Mouse (Mus musculus) urinary bladder, postnatal 36 days (tissue): ENCODE results near the gene Erc2.

Experiments used
- DNase-seq, 2 experiments: peaks; one replicate each; pipeline ENCODE4 v3.0.0; 2022; ENCODE audit warnings: low spot score in 2 of 2, mixed read lengths in 1 of 2

Gene Erc2

DNA sequence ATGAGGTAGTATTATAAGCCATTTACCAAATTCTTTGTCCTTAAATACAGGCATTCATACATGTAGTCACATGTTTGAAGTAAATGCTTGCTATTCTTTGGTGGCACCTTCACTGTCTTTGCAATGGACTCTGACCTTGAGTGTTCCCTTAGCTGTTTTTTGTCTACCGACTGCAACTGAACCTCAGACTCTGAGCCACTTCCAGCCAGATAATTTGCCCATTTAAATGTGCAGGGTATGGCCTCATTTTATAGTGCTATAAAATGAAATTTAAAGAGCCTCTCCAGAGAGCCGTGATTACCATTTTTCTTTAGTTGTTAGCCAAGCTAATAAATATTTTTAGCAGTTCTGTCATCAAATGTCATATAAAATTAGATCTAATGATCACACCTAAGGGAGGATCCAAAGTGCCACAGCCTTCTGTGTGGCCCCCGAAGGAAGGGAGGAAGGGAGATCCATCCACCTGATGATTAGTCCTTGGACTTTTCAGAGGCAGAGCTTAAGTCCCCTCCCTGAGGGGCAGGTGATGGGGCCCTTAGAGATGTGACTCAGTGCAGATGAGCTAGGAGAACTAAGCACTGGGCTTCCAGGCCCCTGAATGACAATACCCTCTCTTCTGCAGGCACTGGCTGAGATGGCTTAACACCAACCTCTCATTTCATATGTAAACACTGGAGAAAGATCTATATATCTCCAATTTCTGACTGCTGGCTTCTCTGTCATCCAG is 439.6 kb downstream of the Erc2 start:
- DNase-seq = no peak

GRCm38 (mm10) chr14:28068021-28068420 is 445.8 kb downstream of the Erc2 start:
- DNase-seq = no peak

DNA sequence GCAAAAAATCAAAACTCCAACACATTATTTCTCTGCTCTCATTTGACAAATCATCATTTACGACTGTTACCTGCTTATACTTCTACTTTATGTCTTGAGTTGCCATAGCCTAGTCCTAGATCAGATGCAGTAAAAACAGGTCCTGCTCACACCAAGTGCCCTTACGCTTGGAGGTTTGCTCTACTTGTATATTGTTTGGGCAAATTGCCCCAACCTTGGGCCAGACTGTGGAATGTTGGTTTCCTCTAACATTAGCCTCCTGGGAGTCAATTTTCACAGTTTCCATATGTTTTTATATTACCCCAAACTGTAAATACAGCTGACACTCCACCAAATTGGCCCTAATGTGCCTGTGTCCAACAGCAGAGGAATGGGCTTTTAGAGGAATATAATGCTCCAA is 447.6 kb downstream of the Erc2 start:
- DNase-seq = no peak

GRCm38 (mm10) chr14:28072561-28072960 is 450.3 kb downstream of the Erc2 start:
- no peak for DNase-seq

DNA sequence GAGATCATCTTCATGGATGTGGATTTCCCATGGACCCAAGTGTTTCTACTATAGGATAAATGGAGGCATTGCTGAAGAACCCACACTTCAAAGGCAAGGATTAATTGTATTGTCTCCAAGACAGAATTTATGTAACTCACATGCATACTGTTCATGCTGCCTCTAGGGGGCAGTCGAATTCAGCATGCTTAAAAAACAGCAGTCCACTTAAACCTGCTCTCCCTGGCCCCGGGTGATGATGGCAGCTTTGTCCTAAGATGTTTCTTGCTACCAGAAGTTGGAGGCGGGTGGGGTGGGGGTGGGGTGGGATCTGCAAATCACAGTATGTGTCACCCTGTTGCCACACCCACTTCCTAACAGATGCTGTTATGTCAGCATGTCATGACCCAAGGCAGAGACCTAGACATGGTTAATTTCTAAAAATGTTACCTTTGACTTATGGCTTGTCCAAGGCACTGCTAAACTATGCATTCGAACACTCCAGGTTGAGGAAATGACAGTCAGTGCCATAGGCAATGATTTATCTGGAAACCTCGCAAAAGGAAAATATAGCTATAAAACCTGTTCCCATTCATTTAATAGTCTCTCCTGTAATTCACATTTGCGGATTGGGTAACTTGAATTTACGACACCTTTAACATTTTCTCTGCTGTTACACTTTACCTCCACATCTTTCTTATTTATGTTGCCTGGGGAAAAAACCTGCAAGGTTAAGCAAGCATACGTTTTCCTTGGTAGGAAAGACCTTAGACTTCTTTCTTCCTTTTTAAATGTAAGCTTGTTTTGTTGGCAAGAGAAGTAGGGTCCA is 467.6 kb downstream of the Erc2 start:
- DNase-seq = peak in 1 of 2 experiments; percentile 2

GRCm38 (mm10) chr14:28091367-28091766 is 469.1 kb downstream of the Erc2 start:
- no peak for DNase-seq

DNA sequence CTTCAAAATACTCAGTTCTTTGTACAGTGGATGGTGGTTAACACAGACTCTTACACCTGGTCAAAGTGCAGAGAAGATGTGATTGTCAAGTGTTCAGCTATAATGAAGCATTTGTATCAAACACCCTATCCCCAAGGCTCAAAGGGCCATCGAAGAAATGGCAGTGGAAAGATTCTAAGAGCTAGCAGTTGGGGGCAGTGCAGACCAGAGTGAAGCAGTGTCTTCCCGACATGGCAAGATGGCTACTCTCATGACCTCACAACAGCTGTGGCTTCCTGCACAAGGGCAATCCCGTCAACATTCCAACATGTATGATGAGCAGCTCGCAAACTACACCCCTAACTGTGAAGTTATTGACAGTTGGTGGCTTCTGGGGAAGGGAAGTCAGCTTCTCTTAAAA is 471.0 kb downstream of the Erc2 start:
- no peak for DNase-seq

- no peak for DNase-seq
Measured at GRCm38 (mm10) chr14:28093913-28094312, 471.7 kb downstream of the Erc2 start.

DNA sequence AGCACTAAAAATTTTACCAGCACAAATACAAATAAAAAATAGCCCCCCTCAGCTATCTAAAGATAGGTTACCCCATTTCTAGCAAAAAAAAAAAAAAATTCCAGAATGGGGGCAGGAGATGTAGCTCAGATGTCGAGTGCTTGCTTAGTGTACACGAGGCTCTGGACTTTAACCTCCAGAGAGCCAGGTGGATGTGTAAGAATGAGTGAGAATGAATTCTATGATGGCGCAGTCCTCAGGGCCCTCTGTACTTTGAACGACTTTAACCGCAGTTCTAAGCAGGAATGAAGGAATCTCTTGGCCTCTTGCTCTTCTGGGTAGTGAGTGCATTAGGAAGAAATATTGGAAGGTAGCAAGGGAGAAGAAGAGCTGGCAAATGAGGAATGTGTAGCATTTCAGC is 476.9 kb downstream of the Erc2 start:
- DNase-seq = no peak

DNA sequence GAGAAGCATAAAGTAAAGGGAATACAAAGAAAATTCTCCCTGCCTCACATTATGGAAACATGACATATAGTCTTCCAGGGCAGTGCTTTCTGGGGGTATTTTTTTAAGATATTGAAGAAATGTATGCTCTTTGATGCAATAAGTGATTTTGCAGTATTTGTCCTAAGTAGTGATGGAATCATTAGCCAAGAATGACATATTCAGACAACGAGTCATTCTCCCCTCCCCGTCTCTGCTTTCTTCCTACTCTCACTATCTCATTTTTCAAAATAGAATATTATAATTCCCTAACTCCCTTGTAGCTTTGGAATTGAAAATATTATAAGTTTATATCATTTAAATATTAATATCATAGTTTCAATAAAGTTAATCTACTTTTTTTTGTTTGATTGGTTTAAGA is 490.9 kb downstream of the Erc2 start:
- DNase-seq = no peak

GRCm38 (mm10) chr14:28120851-28121250 is 498.6 kb downstream of the Erc2 start:
- DNase-seq = no peak

GRCm38 (mm10) chr14:28126842-28127241 is 504.6 kb downstream of the Erc2 start:
- no peak for DNase-seq

GRCm38 (mm10) chr14:28128999-28129398 is 506.8 kb downstream of the Erc2 start:
- no peak for DNase-seq

DNA sequence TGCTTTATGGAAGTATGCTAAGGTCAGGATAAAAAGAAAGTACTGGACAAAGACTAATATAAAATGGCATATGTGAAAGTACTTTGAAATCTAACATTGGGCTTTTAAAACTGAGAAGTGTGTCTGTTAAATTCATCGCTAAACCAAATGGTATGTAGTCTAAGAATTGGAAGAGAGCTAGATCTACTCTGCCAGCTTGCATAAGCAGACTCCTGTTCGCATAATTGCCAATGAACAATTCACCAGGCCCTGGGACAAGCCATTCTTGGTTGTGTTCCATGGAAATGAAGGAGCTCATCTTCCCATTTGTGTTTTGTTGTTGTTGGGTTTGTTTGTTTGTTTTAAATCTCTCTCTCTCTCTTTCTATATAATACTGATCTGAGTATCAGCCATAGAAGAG is 521.8 kb downstream of the Erc2 start:
- no peak for DNase-seq

DNA sequence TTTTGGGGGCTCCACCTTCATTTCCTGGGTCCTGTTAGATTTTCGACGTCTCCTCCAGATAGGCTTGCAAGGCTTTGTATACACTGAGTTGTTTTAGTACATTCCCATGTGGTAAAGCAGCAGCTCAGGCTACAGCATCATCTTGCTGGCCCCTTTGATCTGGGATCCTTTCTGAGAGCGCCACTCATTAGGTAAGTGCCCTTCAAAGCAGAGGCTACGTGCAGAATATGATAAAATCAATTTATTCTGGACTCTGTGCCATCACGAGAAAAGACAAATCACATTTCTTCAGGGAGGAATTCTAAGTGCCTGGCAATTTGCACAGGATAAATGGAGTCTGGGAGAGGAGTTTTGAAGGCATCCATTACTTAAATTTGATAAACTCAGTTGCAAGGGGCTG is 525.0 kb downstream of the Erc2 start:
- DNase-seq = no peak

- DNase-seq = no peak
Measured at GRCm38 (mm10) chr14:28150942-28151341, 528.7 kb downstream of the Erc2 start.

- DNase-seq = peak in 1 of 2 experiments; percentile 13
Measured at GRCm38 (mm10) chr14:28155706-28156105, 533.5 kb downstream of the Erc2 start.

DNA sequence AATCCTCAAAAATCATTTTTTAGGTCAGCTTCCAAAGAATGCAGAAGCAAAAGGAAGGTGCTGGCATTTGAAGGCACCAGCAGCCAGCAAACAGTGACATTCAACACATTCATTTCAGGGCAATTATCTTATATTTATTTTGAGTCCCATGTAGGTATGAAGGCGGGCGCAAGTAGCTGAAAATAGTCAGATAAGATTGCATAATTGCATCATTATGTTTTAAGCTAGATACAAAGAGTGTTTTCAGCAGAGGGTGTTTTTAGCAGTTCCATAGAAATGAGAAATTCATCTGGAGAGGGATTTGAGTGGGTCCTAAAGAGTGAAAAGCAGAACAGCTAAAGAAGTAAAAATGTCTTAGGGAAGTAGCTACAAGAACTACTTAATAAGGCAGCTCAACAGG is 538.6 kb downstream of the Erc2 start:
- DNase-seq = no peak

DNA sequence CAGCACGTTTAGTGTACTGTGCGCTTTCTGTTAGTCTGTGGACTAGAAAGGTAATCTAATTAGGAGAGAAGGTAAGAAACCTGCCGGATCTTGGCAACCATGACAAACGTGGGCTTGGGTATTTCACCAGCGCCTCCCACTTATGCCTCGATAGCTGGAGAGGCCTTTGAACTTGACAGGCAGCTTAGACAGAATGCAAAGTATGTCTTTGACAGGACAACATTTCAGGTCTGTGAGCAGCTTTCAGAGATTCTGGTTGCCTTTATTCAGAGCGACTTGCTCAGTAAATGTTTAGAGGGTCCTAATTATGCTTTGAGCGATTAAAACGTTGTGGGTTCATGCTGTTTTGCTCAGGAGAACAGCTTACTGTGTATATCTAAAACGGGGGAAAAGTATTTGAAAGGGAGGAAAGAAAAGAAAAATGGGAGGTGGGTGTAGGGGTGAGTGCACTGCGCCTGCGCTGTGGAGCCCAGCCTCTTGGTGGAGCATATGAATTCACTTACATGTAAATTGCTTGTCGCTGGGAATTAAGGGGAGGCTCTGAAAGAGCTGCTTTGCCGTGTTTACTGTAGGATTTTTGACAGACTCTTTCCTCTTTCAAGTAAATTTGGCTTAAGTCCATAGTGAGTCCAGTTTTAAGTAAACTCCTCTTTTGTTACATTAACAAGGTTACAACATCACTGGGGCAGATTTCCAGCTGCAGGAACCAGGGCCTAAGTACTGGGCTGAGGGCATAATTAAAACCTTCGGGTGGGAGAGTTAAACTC is 542.6 kb downstream of the Erc2 start:
- DNase-seq = peak in 1 of 2 experiments; percentile 9

DNA sequence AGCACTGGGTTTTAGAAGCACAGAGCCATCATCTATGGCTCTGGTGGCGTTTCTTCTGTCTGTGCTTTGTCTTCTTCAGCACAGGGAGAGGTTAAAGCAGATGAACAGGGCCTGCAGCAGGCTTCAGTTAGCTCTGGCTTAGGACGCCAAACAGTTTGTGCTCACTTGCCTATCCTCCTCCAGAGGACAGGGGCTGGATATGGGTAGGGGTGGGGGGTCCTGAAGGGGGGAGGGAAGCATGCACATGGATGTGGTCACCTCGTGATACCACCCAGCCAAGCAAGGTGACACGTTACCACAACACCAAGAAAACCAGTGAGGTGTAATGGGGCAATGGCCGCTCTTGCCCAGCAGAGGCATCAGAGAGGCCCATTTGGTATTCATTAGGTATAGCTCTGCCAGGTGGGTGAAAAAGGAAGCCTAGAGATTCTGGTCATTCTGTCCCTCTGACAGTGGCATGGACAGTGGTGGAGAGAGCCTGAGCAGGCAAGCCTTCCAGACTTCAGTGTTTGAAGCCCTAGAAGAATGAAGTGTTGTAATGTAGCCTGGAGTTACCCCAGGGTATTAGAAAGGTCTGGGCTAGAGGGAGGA is 543.5 kb downstream of the Erc2 start:
- no peak for DNase-seq

- DNase-seq = no peak
Measured at GRCm38 (mm10) chr14:28170711-28171110, 548.5 kb downstream of the Erc2 start.

- DNase-seq = no peak
Measured at GRCm38 (mm10) chr14:28171364-28171763, 549.1 kb downstream of the Erc2 start.
